Mouse (Mus musculus): ENCODE data around the gene Dclre1a.
"Not testable (repeated sequence)": the region's sequence is repeated elsewhere in the genome, so short reads cannot be mapped to it uniquely, and the experiment has no call there.

Dclre1a gene

GRCm38 (mm10) chr19:56548230-56549032, 409 bp upstream of the Dclre1a start, which contains the start of gene Nhlrc2:
Nhlrc2 (plus strand) TSS chr19:56548261.
- peak; percentile 72 to 77 for DNase-seq (ENCODE audit: low spot score in 2 of 2)

GRCm38 (mm10) chr19:56546031-56546430, 2.0 kb downstream of the Dclre1a start:
- no peak for DNase-seq (ENCODE audit: low spot score in 2 of 2)

- DNase-seq (ENCODE audit: low spot score in 2 of 2): no peak
These were observed 3.2 kb downstream of the Dclre1a start for GRCm38 (mm10) chr19:56544681-56545388.

- no peak for DNase-seq (ENCODE audit: low spot score in 2 of 2)
These were observed 4.7 kb downstream of the Dclre1a start for GRCm38 (mm10) chr19:56543320-56543719.

- DNase-seq (ENCODE audit: low spot score in 2 of 2): no peak
These were observed 12.3 kb downstream of the Dclre1a start for GRCm38 (mm10) chr19:56535765-56536164.

- no peak for DNase-seq (ENCODE audit: low spot score in 2 of 2)
These were observed 13.0 kb downstream of the Dclre1a start for GRCm38 (mm10) chr19:56535064-56535463.

- DNase-seq (ENCODE audit: low spot score in 2 of 2): no peak
These were observed 13.7 kb downstream of the Dclre1a start for GRCm38 (mm10) chr19:56534337-56534736.

GRCm38 (mm10) chr19:56533291-56534071, 14.5 kb downstream of the Dclre1a start:
- DNase-seq (ENCODE audit: low spot score in 2 of 2): no peak

GRCm38 (mm10) chr19:56531251-56531650, 16.8 kb downstream of the Dclre1a start:
- DNase-seq (ENCODE audit: low spot score in 2 of 2): no peak

- not testable (repeated sequence) for DNase-seq (ENCODE audit: low spot score in 2 of 2)
These were observed 17.5 kb downstream of the Dclre1a start for GRCm38 (mm10) chr19:56530529-56530928.

- not testable (repeated sequence) for DNase-seq (ENCODE audit: low spot score in 2 of 2)
These were observed 28.6 kb downstream of the Dclre1a start for GRCm38 (mm10) chr19:56519408-56519807.

GRCm38 (mm10) chr19:56513527-56513926, 34.5 kb downstream of the Dclre1a start:
- not testable (repeated sequence) for DNase-seq (ENCODE audit: low spot score in 2 of 2)

GRCm38 (mm10) chr19:56511207-56511606, 36.8 kb downstream of the Dclre1a start:
- not testable (repeated sequence) for DNase-seq (ENCODE audit: low spot score in 2 of 2)

- not testable (repeated sequence) for DNase-seq (ENCODE audit: low spot score in 2 of 2)
These were observed 44.5 kb downstream of the Dclre1a start for GRCm38 (mm10) chr19:56503525-56503924.

- not testable (repeated sequence) for DNase-seq (ENCODE audit: low spot score in 2 of 2)
These were observed 45.0 kb downstream of the Dclre1a start for GRCm38 (mm10) chr19:56503069-56503468.

- not testable (repeated sequence) for DNase-seq (ENCODE audit: low spot score in 2 of 2)
These were observed 53.9 kb downstream of the Dclre1a start for GRCm38 (mm10) chr19:56494157-56494556.

GRCm38 (mm10) chr19:56489601-56490000, 58.4 kb downstream of the Dclre1a start:
- no peak for DNase-seq (ENCODE audit: low spot score in 2 of 2)

GRCm38 (mm10) chr19:56487339-56487738, 60.7 kb downstream of the Dclre1a start:
- DNase-seq (ENCODE audit: low spot score in 2 of 2): no peak

GRCm38 (mm10) chr19:56486926-56487325, 61.1 kb downstream of the Dclre1a start:
- DNase-seq (ENCODE audit: low spot score in 2 of 2): no peak

GRCm38 (mm10) chr19:56485376-56486271, 62.4 kb downstream of the Dclre1a start:
- DNase-seq (ENCODE audit: low spot score in 2 of 2): no peak
